Mouse (Mus musculus) monocyte, adult 2 months (primary cell): ENCODE measurements around the gene Nfix.

Experiments used
- DNase-seq, 2 experiments: peaks; one replicate each; pipeline ENCODE4 v3.0.0; 2022; ENCODE audit warnings: low spot score in 2 of 2, low read depth in 1 of 2

The Nfix gene

DNA sequence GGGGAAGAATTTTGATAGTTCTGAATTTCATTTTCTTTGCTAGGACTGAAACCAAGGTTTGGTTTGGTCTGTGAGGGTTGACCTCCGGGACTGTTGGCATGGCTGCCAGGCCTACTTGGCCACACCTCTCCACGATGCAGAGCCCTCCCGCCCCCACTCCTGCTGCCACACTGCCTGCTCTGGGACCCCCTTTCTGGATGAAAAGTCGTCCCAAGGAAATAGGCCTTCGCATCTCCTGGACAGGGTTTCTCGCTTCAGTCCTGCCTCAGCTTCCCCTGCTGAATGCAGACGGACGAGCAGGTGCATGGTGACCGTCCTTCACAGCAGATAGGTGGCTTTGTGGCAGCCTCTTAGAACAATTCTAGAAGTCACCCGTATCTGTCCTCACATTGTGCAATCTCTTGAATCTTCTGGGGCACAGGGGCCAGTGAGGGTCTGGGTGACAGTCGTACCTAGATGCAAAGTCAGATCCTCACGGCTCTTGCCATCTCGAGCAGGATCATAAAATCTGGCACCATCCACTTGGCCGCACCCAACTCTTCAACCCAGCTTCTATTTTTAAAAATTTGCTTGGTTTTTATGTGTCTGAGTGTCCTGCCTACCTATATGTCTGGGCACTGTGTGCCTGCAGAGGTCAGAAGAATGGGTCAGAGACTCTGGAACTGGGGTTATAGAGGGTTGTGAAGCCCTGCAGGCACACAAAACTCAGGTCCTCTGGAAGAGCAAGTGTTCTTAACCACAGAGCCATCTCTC, 31.6 kb downstream of the Nfix start:
- no peak for DNase-seq

DNA sequence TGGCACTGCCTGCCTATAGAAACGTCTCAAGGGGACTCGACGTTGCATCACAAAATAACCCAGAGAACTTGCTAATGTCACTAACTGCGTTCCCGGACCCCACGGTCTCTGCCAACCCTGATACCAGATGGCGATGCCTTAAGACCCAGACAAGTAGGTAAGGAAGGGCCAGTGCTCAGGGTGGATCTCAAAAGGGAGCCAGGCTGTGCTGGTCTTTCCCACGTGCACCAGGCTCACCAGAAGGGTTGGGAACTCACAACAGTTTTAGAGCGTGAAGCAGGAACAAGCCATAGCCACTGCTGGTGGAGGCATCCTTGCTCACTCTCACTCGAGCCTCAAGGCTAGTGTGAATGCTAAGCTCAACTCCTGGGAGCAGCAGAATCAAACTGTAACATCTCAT, 32.9 kb downstream of the Nfix start:
- no peak for DNase-seq

DNA sequence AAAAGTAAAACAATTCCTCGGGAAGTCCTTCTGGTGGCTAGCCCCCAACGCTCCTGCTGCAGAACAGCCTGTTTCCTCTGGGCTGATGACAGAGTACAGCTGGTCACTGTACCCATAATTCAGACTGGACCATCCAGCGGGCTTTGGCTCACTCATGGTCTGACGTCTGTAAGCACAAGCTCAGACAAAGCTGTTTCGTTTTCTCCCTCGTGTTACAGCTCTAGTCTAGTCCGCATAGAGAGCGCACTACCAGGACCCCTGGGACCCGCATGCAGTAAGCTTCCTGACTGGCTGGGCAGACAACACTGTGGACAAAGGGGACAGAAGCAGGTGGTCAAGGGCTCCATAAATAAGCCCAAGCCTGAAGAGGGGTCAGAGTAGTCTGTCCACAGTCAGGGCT, 33.7 kb downstream of the Nfix start:
- no peak for DNase-seq

DNA sequence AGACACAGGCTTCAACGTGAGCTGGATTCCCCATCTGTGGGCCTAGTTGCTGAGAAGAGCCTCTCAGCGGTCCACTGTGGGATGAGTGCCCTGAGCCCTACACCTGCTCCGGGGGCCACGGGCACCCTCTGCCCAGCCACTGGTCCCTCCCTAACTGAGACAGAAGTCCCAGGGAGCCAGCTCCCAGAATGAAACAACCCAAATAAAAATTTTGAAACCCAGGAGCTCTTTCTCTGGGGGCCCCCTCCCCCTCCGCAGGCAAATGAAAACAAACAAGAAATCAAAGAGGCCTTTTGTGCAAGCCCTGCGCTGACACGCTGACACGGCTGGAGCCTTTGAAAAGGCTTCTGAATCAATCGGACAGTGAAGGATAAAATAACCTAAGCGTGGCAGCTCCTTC, 34.5 kb downstream of the Nfix start:
- no peak for DNase-seq

DNA sequence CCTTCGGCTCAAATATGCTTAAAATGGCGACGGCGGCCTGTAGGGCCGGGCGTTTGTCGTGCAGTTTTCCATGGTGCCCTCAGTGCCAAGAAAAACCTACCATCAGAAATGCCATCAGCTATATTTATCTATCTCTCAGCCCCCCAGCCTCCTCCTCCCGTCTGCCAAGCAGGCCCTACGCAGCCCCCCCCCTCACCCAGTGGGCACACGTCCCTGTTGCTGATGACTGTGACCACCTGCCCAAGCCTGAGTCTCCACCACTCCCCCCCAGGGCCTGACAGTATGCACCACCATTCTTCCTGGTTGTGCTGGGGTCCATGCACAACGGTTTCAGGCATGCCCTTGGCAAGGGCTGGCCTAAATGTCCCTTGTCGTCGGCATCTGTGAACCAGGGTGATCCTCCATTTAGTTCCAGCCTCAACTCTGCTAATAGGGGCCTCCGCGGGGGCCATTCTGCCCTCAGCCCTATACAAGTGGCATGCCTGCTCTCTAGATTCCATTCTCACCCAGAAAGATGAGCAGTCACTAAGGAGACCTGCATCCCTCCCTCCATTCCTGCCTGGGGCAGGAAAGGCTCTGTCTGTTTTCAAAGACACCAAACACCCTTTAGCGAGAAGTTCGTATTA, 35.2 kb downstream of the Nfix start:
- DNase-seq: no peak

DNA sequence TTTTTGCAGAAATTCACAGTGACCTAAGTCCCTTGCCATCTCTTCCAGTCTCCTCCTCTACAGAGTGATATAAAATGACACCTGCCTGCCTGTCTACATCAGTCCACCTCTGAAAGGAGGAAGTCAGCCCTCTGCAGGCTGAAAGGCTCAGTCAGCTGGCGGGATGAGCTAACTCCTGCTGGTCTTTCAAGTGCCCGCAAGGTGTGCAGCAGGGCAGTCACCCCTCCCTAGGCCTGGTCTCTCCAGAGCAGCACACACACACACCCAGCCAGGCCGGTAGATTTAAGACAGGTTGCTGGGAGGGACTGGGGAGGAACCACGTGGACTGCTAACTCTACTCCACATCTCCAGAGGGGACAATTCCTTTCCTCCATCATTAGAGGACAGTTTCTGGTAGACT, 36.0 kb downstream of the Nfix start:
- no peak for DNase-seq

DNA sequence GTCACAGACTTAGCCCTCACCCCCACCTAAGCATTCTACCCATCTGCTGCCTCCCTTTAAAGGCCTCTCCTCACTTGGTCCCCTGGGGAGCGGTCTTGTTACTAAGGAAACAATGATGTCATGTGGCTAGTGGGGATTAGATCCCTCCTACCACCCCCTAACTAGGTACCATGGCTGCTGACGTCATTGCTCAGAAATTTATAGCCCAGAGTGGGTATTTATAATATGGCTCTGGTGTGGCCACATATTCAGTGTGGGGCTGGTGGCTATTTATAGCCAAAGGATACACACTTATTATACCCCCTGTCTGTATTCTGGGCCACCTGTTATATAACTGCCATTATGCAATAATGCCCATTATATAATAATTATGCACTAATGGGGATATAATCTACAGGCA, 39.2 kb downstream of the Nfix start:
- no peak for DNase-seq

DNA sequence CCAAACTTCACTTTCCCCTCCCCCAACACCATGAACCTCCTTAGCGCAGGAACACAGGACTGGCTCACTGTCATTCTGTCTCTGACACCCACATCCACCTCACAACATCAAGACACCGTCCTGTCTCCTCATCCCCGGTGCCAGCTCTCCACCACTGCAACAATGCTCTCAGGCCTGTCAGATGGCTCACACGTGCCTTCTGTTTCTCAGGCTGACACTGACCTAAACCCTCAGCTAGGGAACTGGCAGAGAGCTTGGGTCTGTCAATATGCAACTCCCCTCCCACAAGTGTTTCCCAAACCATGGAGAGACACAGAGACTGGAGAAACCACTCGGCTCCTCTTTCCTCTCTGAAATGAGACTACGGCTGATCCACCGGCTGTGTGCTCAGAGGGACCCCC, 39.7 kb downstream of the Nfix start:
- no peak for DNase-seq

DNA sequence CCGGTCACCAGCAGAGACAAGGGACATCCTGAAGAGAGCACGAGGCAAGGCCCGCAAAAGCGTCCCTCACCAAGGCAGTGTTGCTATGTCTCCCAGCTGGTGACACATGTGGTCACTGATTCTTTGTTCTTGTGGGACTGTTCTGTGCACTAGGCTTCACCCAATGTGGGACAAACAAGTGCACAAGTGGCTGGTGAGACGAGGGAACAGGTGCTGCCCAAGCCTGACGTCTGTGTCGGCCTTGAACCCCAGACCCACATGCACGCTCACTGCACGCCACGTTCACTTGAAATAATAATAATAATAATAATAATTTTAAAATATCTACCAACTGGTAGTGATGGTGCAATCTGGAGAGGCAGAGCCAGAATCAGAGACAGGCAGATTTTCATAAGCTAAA, 40.4 kb downstream of the Nfix start:
- DNase-seq: no peak

DNA sequence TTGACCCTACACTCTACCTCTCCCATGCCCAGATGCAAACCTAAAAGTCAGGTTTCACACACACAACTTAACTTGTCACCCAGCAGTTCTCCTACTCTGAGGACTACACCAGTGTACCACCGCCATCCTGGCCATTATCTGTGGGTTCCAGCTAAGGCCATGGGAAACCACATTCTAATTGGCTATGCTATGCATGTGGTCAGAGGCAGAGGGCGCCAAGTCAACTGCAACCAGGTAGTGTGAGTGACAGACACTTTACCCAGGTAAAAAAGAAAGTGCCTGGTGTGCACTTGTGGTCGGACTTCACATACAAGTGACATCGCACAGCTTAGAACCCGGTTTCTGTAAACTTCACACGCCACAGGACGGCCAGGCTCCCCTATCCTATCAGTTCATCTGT, 41.0 kb downstream of the Nfix start:
- DNase-seq: no peak

DNA sequence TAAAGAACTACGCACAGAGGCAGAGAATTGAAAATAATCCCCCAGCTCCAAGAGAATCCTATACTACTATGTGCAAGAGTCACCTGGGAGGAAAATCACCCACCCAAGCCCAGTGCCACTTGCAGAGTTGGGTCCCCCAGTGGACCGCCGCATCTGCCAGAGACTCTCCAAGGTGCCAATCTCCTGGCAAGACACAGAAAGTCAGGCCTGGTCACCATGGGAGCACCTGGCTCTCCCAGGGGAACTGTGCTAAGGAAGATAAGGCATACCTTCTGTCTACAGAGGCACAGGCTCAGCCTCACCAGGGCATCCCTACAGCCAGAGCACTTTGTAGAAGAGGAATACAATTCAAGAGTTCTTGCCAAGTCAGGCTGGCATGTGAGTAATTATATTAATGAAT, 41.8 kb downstream of the Nfix start:
- DNase-seq: no peak

DNA sequence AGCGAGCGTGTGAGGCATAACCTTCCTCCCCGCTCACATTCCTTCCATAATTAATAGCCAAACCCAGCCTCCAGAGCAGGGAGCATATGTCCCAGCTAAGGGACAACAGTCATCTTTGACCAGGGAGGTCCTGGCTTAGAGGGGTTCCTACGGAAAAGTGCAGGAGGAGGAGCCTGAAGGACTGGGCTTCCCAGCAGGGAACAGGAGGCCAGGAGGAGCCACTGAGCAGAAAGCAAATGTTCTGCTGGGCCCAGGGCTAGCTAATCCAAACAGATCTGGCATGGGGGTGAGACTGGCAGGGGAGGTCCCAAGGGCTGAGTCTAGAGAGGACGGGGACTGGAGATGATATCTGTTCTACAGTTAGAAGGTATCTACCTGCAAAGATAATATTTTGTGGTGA, 42.6 kb downstream of the Nfix start:
- no peak for DNase-seq

DNA sequence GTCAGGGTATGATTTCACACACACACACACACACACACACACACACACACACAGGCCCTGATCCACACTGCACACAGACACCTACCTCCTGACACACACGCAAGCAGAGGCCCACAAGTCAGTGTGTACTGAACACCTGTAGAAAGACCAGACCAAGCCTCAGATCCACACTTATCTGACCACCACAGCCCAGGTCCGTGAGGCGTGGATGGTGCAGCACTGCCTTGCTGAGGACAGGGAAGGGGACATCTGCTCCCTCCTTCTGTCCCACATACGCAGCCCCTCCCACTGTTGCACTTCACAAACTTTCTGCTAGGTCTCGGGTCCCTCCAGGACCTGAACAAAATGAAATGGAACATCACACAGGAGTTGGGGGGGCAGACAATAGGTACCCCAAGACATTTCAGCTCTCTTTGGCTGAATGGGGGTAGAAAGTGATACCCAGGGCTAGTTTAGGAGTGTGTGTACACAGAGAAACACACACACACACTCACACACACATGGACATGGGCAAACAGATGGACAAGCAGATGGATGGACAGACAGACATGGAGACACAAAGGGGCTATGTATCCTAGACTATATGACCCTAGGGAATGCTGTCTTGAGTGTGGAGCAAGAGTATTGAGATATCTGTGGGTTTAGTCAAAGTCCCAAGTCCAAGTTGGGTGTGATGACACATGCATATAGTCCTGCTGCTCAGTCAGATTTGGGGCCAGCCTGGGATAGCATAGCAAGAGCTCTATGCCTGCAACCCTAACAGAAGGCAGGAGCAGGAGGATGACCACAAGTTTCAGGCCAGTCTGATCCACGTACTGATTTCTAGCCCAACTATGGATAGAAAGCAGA, 47.2 kb downstream of the Nfix start:
- no peak for DNase-seq

DNA sequence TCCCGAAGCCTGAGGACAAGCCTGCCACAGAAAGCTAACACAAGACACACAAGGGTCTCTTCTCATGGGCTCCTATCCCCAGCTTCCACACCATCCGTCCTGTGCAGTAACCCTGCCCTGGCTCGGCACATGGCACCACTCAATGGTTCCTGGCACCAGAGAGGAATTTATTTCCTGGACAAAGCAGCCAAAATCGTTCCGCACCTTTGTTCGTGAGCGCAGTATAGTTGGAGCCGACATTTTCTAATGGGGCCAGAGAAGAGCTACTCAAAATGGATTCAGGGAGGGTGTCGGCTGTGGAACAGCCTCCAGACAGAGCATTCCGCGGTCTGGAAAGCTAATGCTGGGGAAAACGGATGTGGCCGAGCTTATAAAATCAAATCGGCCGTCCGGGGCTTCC, 50.6 kb downstream of the Nfix start:
- DNase-seq: no peak

DNA sequence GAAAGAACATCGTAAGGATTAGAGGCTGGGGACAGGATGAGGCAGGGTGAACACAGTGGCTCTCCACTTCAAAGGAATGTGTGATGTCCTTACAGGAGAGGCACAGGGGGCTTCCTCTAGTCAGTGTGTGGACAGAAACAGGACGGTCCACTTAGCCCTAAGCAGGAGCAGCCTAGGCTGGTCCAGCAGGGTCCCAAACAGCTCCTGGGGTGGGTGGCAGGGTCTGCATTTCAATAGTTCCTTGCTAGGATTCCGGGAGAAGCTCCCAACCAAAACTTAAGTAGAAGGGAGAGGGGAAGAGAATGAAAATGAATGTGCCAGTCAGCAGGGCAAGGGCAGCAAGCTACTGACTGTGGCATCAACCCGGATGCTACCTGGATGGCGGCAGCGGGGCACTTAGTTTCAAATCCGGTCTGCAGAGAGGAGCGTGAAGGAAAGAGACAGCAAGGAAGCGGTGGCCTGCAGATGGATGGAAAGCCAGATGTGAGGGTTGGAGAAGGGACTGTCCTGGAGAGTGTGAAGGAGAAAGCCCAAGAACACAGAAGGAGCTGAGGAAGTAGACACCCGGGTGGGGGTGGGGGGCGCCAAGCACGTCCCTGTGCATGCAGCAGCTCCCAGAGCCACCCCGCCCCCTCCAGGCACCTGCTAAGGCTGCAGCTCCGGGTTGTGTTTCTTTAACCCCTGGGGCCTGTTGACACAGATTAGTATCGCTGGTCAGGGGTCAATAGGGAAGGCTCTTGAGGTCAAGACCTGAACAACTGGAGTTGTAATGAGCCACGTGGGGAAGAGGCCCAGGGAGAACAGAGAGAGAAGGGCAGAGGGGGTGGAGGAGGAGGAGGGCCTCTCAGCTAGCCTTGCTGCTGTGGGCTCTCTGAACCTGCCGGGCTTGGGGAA, 54.9 kb downstream of the Nfix start:
- DNase-seq: no peak

DNA sequence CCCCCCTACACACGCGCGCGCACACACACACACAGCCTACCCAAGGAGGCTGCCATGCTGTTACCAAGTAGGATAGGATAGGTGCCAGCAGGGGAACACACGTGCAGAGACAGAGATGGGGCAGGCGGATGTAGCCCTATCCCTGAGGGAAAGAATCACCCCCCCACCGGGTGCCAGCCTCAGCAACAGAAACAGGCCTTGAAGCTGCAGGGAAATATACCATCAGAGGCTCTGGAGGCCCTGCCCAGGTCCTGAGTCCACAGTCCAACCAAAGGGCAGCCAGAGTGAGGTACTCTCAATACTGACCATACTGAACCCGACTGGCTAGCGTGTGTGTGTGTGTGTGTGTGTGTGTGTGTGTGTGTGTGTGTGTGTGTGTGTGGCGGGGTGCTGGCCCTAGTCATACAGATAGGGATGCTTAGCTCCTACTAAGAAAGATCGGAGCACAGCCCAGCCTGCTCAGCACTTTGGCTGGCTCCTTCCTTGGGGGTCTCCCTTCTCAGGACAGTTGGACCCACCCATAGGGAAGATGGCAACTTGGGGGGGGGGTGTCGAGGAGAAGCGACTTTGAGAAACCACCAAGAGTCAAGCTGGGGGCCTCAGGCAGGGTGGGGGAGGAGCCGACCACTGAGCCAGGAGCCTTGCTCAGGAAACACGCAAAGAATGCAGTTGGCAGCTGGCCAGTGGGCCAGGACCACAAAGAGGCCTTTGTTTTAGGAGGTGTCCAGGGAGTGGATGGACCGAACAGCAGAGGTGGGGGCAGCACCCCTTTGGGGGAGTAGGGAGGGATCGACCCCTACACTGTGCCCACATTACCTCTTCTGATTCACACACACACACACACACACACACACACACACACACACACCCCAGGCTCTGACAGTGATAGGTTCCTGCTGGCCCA, 56.4 kb downstream of the Nfix start:
- no peak for DNase-seq

DNA sequence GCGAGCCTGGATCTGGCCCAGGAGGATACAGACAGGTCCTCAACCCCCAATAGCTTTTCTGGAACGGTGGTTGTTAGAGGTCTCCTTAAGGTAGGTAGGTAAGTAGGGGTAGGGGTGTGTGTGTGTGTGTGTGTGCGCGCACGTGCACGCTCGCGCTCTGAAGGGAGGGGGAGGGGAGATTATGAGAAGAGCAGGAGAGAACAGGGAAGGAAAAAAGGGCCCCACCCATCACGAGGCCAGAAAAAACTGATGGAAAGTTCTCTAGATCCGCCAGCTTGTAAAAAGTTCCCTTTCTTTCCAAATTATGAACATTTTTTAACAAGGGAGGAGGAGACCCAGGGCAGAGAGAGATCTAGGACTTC, 57.1 kb downstream of the Nfix start:
- no peak for DNase-seq

DNA sequence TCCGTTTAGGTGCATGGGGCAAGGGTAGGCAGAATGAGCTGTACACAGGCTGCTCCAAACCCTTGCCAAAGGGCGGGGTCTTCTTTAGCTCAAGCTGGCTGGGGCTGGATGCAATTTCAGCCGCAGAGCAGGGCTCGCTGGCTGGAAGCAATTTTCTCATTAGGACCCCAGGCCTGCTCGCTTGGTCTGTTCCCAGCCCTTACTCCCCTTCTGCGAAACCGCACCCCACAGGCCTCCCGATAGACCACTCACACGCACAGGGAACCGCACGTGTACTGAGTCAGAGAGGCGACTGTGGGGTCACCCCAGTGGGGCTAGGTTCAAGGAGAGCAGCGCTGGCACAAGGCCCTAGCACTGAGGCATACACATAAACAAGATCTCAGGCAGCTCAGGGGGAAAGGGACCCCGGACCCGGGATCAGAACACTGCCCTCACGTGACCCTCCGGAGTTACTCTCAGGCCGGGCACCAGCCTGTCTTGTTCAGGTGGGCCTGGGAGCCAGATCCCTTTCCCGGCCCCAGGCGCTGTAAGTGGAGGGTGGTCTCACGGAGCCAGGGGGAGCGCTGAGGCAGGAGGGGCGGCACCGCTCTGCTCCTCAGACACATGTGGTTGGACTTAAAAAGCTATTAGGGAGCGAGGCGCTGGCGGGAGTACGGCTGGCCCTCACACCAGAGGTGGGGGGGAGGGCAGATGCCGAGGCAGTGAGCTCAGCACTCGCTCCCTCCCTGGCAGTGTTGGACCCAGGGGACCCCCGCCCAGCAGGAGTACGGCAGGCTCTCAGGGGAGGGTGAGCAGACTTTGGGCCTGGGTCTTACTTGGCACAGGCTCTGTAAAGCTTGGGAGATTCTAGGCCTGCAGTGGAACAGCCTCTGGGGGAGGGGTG, 57.7 kb downstream of the Nfix start:
- no peak for DNase-seq
